Mouse (Mus musculus) lung, adult 10 weeks (tissue): ENCODE measurements around the gene Klf13. TPM values are rescaled to one million over a fixed set of nuclear protein-coding genes. Genes with fewer than 3 reads are reported as not detected.

Experiments
- polyA plus RNA-seq: library from polyadenylated mRNA; stranded (reverse); fragments of 350-450 nt; fragmentation: Illumina TruSeq; extraction: RNeasy Lipid Tissue Mini Kit (QIAGEN cat#74804); gene quantifications from one replicate; pipeline ENCODE4 v1.2.3, GENCODE M21; 2014; ENCODE audit warnings: low read depth, low replicate concordance; ENCODE audit not compliant: insufficient read depth

Gene Klf13
- 23.2 TPM for polyA plus RNA-seq

GRCm38 (mm10) chr7:63938914-63939396, at the start of gene Klf13:
Klf13 (minus strand) TSS chr7:63938915.

GRCm38 (mm10) chr7:63916268-63916907, 22.3 kb downstream of the Klf13 start, which contains the start of gene E030018B13Rik:
E030018B13Rik (plus strand) TSS chr7:63916857.

Other genes with a start within 250 kb of the Klf13 start
- gene E030018B13Rik, start 22.1 kb downstream of the Klf13 start, polyA plus RNA-seq: not detected
- 0.22 TPM for gene Trpm1, start 214.9 kb upstream of the Klf13 start, polyA plus RNA-seq